ENCODE assay signal across 10 mouse cellular contexts in genomic region chr3:121467094-121467552, GRCm38 (mm10). TPM values are rescaled to one million over a fixed set of nuclear protein-coding genes. Genes with fewer than 3 reads are reported as not detected.
DNase-seq lines count a peak whose midpoint lies in the region; ATAC-seq and TF ChIP-seq lines count a peak whose summit lies in the region.
"Had no signal": no experiment of that assay in that cellular context is flagged by ENCODE, and none has a peak within 500 bp of the region (broad histone marks: within the 10 kb centered on the region; RNA-seq: fewer than 3 reads in every experiment).

No protein-coding gene starts in this region.

- peak; percentile 60 for DNase-seq in ZHBTc4 (ENCODE audit: low read depth, low spot score)
- DNase-seq in spleen, adult 18-20 months = peak; percentile 13 to 24
- no peak for DNase-seq in right cerebral cortex, adult 2 months (ENCODE audit: low spot score in 2 of 2)
- DNase-seq in layer of hippocampus, adult 9-11 months = no peak
- no peak for DNase-seq in midbrain, postnatal 0 days (ENCODE audit: low spot score)
- DNase-seq: cerebellum, adult 8-10 months had no signal

- no peaks in the 10 kb centered on the region for H3K9me3 ChIP-seq in kidney, embryonic 16.5 days (ENCODE audit: low read length)
- H3K9me3 ChIP-seq in midbrain, postnatal 0 days (ENCODE audit: low read length) = no peaks in the 10 kb centered on the region
- H3K9me3 ChIP-seq: forebrain, embryonic 12.5 days; limb, embryonic 15.5 days had no signal

- no peak overlapping the region for H3K9ac ChIP-seq in kidney, embryonic 16.5 days (replicated peaks; ENCODE audit: low read length)
- H3K9ac ChIP-seq in midbrain, postnatal 0 days (replicated peaks; ENCODE audit: low read length, poor library complexity, severe bottlenecking) = no peak overlapping the region
- H3K9ac ChIP-seq: forebrain, embryonic 12.5 days; limb, embryonic 15.5 days had no signal

- WGBS in kidney, embryonic 16.5 days = 60% methylated on average over 10 of the region's 10 CpGs
- WGBS in midbrain, postnatal 0 days = 89% methylated on average over 10 of the region's 10 CpGs

- H3K4me1 ChIP-seq in kidney, embryonic 16.5 days (ENCODE audit: insufficient read depth, low read length) = peaks cover 27% of the 10 kb centered on the region
- 0 out of 2 replicates have a peak, but pooled peaks cover 2% of the 10 kb centered on the region for H3K4me1 ChIP-seq in midbrain, postnatal 0 days (ENCODE audit: insufficient read depth, low read length)

- TF ChIP-seq CTCF in midbrain, postnatal 0 days (IDR thresholded peaks at IDR 0.05) = no peak

- peak; percentile 68 for ATAC-seq in CD4-positive, CD25-positive, alpha-beta regulatory T cell, adult 4 months
- ATAC-seq in kidney, embryonic 16.5 days (ENCODE audit: low FRiP score, low TSS enrichment) = no peak
- ATAC-seq in midbrain, postnatal 0 days (ENCODE audit: low FRiP score) = no peak

- H3K27ac ChIP-seq in kidney, embryonic 16.5 days (ENCODE audit: low read length) = peak overlapping the region; percentile 66
- no peak overlapping the region for H3K27ac ChIP-seq in midbrain, postnatal 0 days (ENCODE audit: low read depth, low read length)
- H3K27ac ChIP-seq: forebrain, embryonic 12.5 days; limb, embryonic 15.5 days had no signal

- no peak overlapping the region for H3K4me2 ChIP-seq in kidney, embryonic 16.5 days (replicated peaks; ENCODE audit: low read depth, low read length)
- no peak overlapping the region for H3K4me2 ChIP-seq in midbrain, postnatal 0 days (ENCODE audit: low read depth, low read length, poor library complexity, severe bottlenecking)
- H3K4me2 ChIP-seq: forebrain, embryonic 12.5 days; limb, embryonic 15.5 days had no signal

- H3K27me3 ChIP-seq in kidney, embryonic 16.5 days (ENCODE audit: insufficient read depth, low read length) = no peaks in the 10 kb centered on the region
- H3K27me3 ChIP-seq in midbrain, postnatal 0 days (ENCODE audit: insufficient read depth, low read length) = no peaks in the 10 kb centered on the region
- H3K27me3 ChIP-seq: forebrain, embryonic 12.5 days; limb, embryonic 15.5 days had no signal

- no peaks in the 10 kb centered on the region for H3K36me3 ChIP-seq in kidney, embryonic 16.5 days (ENCODE audit: insufficient read depth, low read length)
- H3K36me3 ChIP-seq in midbrain, postnatal 0 days (ENCODE audit: insufficient read depth, low read length) = no peaks in the 10 kb centered on the region
- H3K36me3 ChIP-seq: forebrain, embryonic 12.5 days; limb, embryonic 15.5 days had no signal

- H3K4me3 ChIP-seq in kidney, embryonic 16.5 days (ENCODE audit: low read length) = no peak overlapping the region
- no peak overlapping the region for H3K4me3 ChIP-seq in midbrain, postnatal 0 days (ENCODE audit: low read depth, low read length)
- H3K4me3 ChIP-seq: forebrain, embryonic 12.5 days; limb, embryonic 15.5 days had no signal

RNA-seq across cellular contexts. Expression of gene Cnn3, which starts 40.8 kb away (rescaled TPM):
- polyA plus RNA-seq in CD4-positive, CD25-positive, alpha-beta regulatory T cell, adult 4 months (2017; shearing (Covaris generic)) = 1 to 10 TPM; 8.8 to 9.7 TPM
- 620 and 668 TPM in 2 replicates for polyA plus RNA-seq in kidney, embryonic 16.5 days (2015; fragmentation: Nextera tagmentation; extraction: Ambion mirVana)
- total RNA-seq in midbrain, postnatal 0 days (2014; rRNA removed) = 116 and 122 TPM in 2 replicates
- 181 and 187 TPM in 2 replicates for polyA plus RNA-seq in midbrain, postnatal 0 days (2015; fragmentation: Nextera tagmentation; extraction: Ambion mirVana)

Comparison
In these comparisons a context has a peak if more than half of its experiments do, and no peak if none do; other contexts are left out.
1. DNase-seq: peak in ZHBTc4 (single experiment) and spleen, adult 18-20 months (2 of 2); none in right cerebral cortex, adult 2 months (0 of 2), layer of hippocampus, adult 9-11 months (single experiment) and midbrain, postnatal 0 days (single experiment).
2. RNA of gene Cnn3, which starts 40.8 kb away (polyA plus RNA-seq): 620 to 668 TPM in kidney, embryonic 16.5 days and 181 to 187 TPM in midbrain, postnatal 0 days; 8.8 to 9.7 TPM in CD4-positive, CD25-positive, alpha-beta regulatory T cell, adult 4 months; every median in the first group is over 10 times any median in the second.